Mouse (Mus musculus) myocyte (in vitro differentiated cells): Measurements from ENCODE around the gene Rtn4.

ENCODE experiments used
- POLR2A ChIP-seq: IDR thresholded peaks from one replicate; pipeline ENCODE4 v1.6.1; 2011; ENCODE audit warnings: low read depth, mild to moderate bottlenecking, control low read depth, moderate library complexity; ENCODE audit not compliant: insufficient read length
- SRF ChIP-seq: IDR thresholded peaks from one replicate; pipeline ENCODE4 v1.6.1; 2011; ENCODE audit warnings: low read depth; ENCODE audit not compliant: control insufficient read depth, insufficient read length

DNA sequence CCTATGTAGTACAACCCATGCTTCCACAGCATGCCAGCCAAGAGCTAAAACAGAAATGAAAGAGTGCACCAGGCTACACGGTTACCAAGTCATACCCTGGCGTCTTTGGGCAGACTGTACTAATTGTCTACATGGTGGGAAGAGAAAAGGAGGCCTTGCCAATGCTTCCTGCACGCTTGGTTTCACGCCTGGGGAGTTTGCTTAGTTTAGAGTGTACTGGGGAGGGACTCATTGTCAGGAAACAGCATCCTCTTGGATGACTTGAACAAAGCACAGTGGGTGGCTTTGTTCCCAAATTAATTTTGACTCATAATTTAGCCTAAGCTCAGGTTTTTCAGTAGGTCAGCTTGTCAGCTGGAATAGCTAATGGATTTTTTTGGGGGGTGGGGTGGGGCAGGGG is 72.3 kb downstream of the Rtn4 start:
- TF ChIP-seq SRF (no peak), POLR2A (no peak)
